ENCODE assay signal across 26 mouse cellular contexts in the genomic region with DNA sequence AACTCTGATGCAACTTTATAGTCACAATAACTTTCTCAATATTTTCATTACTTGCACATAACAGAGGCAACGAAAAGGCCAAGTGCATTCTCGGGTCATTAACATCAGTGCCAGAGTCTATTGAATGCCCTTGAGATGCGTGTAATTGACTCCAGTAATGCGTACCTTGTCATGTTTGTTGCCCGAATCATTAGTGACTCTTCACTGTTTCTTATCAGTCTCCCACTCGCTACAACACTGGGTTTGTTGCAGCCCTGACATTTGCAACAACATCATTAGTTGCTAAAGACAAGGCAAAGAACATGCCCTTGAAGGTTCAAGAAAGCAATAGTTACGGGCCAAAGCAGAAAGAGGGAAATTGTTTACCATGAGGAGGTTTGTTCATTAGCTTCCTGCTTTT.
DNase-seq lines count a peak whose midpoint lies in the region; ATAC-seq and TF ChIP-seq lines count a peak whose summit lies in the region.
"Had no signal": no experiment of that assay in that cellular context is flagged by ENCODE, and none has a peak within 500 bp of the region (broad histone marks: within the 10 kb centered on the region; RNA-seq: fewer than 3 reads in every experiment).

No protein-coding gene starts in this region.

- no peak overlapping the region for H3K4me2 ChIP-seq in midbrain, postnatal 0 days (ENCODE audit: low read depth, low read length, poor library complexity, severe bottlenecking)
- no peak overlapping the region for H3K4me2 ChIP-seq in midbrain, embryonic 15.5 days
- H3K4me2 ChIP-seq: embryonic facial prominence, embryonic 13.5 days; embryonic facial prominence, embryonic 15.5 days; forebrain, embryonic 12.5 days had no signal

- H3K27me3 ChIP-seq in midbrain, postnatal 0 days (ENCODE audit: insufficient read depth, low read length): no peaks in the 10 kb centered on the region
- H3K27me3 ChIP-seq in midbrain, embryonic 15.5 days (replicated peaks): no peaks in the 10 kb centered on the region
- H3K27me3 ChIP-seq: CH12.LX; embryonic facial prominence, embryonic 13.5 days; embryonic facial prominence, embryonic 15.5 days; forebrain, embryonic 12.5 days had no signal

- H3K27ac ChIP-seq in midbrain, postnatal 0 days (ENCODE audit: low read depth, low read length): no peak overlapping the region
- no peak overlapping the region for H3K27ac ChIP-seq in midbrain, embryonic 15.5 days
- H3K27ac ChIP-seq: embryonic facial prominence, embryonic 13.5 days; embryonic facial prominence, embryonic 15.5 days; forebrain, embryonic 10.5 days; forebrain, embryonic 12.5 days had no signal

- no peak overlapping the region for H3K9ac ChIP-seq in midbrain, postnatal 0 days (replicated peaks; ENCODE audit: low read length, poor library complexity, severe bottlenecking)
- H3K9ac ChIP-seq in midbrain, embryonic 15.5 days: no peak overlapping the region
- H3K9ac ChIP-seq: embryonic facial prominence, embryonic 13.5 days; embryonic facial prominence, embryonic 15.5 days; forebrain, embryonic 12.5 days had no signal

- TF ChIP-seq CTCF in midbrain, postnatal 0 days (IDR thresholded peaks at IDR 0.05): no peak

- 66% methylated on average over 7 of the region's 7 CpGs for WGBS in midbrain, postnatal 0 days
- WGBS in midbrain, embryonic 15.5 days: 71% methylated on average over 7 of the region's 7 CpGs

- no peaks in the 10 kb centered on the region for H3K4me1 ChIP-seq in midbrain, postnatal 0 days (ENCODE audit: insufficient read depth, low read length)
- H3K4me1 ChIP-seq in midbrain, embryonic 15.5 days: no peaks in the 10 kb centered on the region

- no peak overlapping the region for H3K4me3 ChIP-seq in midbrain, postnatal 0 days (ENCODE audit: low read depth, low read length)
- H3K4me3 ChIP-seq in midbrain, embryonic 15.5 days: no peak overlapping the region
- H3K4me3 ChIP-seq: embryonic facial prominence, embryonic 13.5 days; embryonic facial prominence, embryonic 15.5 days; erythroblast, embryonic 14.5 days; forebrain, embryonic 10.5 days; forebrain, embryonic 12.5 days had no signal

- H3K36me3 ChIP-seq in midbrain, postnatal 0 days (ENCODE audit: insufficient read depth, low read length): no peaks in the 10 kb centered on the region
- H3K36me3 ChIP-seq in midbrain, embryonic 15.5 days (replicated peaks): no peaks in the 10 kb centered on the region
- H3K36me3 ChIP-seq: embryonic facial prominence, embryonic 13.5 days; embryonic facial prominence, embryonic 15.5 days; forebrain, embryonic 10.5 days; forebrain, embryonic 12.5 days; G1E had no signal

- H3K9me3 ChIP-seq in midbrain, postnatal 0 days (ENCODE audit: low read length): no peaks in the 10 kb centered on the region
- no peaks in the 10 kb centered on the region for H3K9me3 ChIP-seq in midbrain, embryonic 15.5 days
- H3K9me3 ChIP-seq: embryonic facial prominence, embryonic 13.5 days; embryonic facial prominence, embryonic 15.5 days; forebrain, embryonic 10.5 days; forebrain, embryonic 12.5 days; G1E had no signal

- ATAC-seq in midbrain, postnatal 0 days (ENCODE audit: low FRiP score): no peak
- ATAC-seq in midbrain, embryonic 15.5 days (replicated peaks): no peak
- ATAC-seq in megakaryocyte-erythroid progenitor cell, adult 5-6 weeks (replicated peaks; ENCODE audit: low FRiP score, low TSS enrichment, poor library complexity, severe bottlenecking): no peak
- ATAC-seq: activated CD4-positive, CD25-positive, alpha-beta regulatory T cell, adult 4 months; CD4-positive, CD25-positive, alpha-beta regulatory T cell, adult 4 months; forebrain, embryonic 14.5 days; forebrain, embryonic 16.5 days; Patski had no signal

- DNase-seq in adrenal gland, adult (ENCODE audit: inconsistent age in 2 of 2, low spot score in 1 of 2): peak; percentile 23 to 88
- no peak for DNase-seq in adrenal gland, postnatal 4 days (ENCODE audit: low spot score in 2 of 2)
- peak; percentile 6 for DNase-seq in midbrain, postnatal 0 days (ENCODE audit: low spot score)
- peak; percentile 35 for DNase-seq in adrenal gland, postnatal 14 days
- DNase-seq: B cell, adult 2 months; cerebellum, adult 11 months; cerebellum, adult 18-20 months; cerebellum, adult 8-10 months; cerebellum, adult 9-11 months; cerebellum, postnatal 14 days; cerebellum, postnatal 36 days; embryo, embryonic 11 days had no signal

Comparison
In these comparisons a context has a peak if more than half of its experiments do, and no peak if none do; other contexts are left out.
1. DNase-seq: peak in adrenal gland, adult (2 of 2), midbrain, postnatal 0 days (single experiment) and adrenal gland, postnatal 14 days (single experiment); none in adrenal gland, postnatal 4 days (0 of 2).